Mouse (Mus musculus) stomach, postnatal 0 days (tissue): ENCODE measurements around the gene Apbb1.

Experiments
- CTCF ChIP-seq: IDR thresholded peaks from 2 replicates; pipeline ENCODE4 v1.5.1; 2016; ENCODE audit warnings: antibody characterized with exemption, low read depth, mild to moderate bottlenecking, moderate library complexity
- EP300 ChIP-seq: optimal IDR thresholded peaks from 2 replicates; pipeline ENCODE3; 2016; ENCODE audit warnings: antibody characterized with exemption

- no peak for TF ChIP-seq CTCF
- no peak for TF ChIP-seq EP300
Measured at GRCm38 (mm10) chr7:105608467-105608866, 27.0 kb upstream of the Apbb1 start.
